Mouse (Mus musculus) liver, adult 2 months (tissue): Measurements from ENCODE around the gene Acadvl. TPM values are rescaled to one million over a fixed set of nuclear protein-coding genes. Genes with fewer than 3 reads are reported as not detected.

ENCODE experiments used
- DNase-seq: peaks from one replicate; pipeline ENCODE4 v3.0.0-alpha.2; 2011; ENCODE audit warnings: low read depth, low spot score; ENCODE audit errors: extremely low read depth
- H3K27ac ChIP-seq: fragments of 200-500 bp; replicated peaks from 2 replicates; pipeline ENCODE4 v1.5.1; 2012; ENCODE audit warnings: low read depth, mild to moderate bottlenecking, control low read depth, inconsistent platforms, low read length; ENCODE audit not compliant: insufficient read depth
- H3K27me3 ChIP-seq: fragments of 200-500 bp; 2 replicates; pipeline ENCODE4 v1.6.1; 2012; ENCODE audit warnings: mild to moderate bottlenecking, moderate library complexity, low read length, inconsistent platforms; ENCODE audit not compliant: control insufficient read depth, insufficient read depth
- H3K36me3 ChIP-seq: fragments of 200-500 bp; 2 replicates; pipeline ENCODE4 v1.6.1; 2012; ENCODE audit warnings: low read length, inconsistent platforms; ENCODE audit not compliant: control insufficient read depth, insufficient read depth
- H3K4me1 ChIP-seq: fragments of 200-500 bp; 2 replicates; pipeline ENCODE4 v1.6.1; 2011; ENCODE audit warnings: low read length; ENCODE audit not compliant: control insufficient read depth, insufficient read depth
- H3K4me3 ChIP-seq: fragments of 200-500 bp; 2 replicates; pipeline ENCODE4 v1.5.1; 2011; ENCODE audit warnings: low read depth, mild to moderate bottlenecking, control low read depth, low read length, moderate library complexity; ENCODE audit not compliant: insufficient read depth
- H3K79me2 ChIP-seq: fragments of 200-500 bp; 2 replicates; pipeline ENCODE4 v1.6.1; 2012; ENCODE audit warnings: inconsistent platforms, mild to moderate bottlenecking, low read length, moderate library complexity; ENCODE audit not compliant: control insufficient read depth, insufficient read depth
- H3K9ac ChIP-seq: fragments of 200-500 bp; 2 replicates; pipeline ENCODE4 v1.6.1; 2012; ENCODE audit warnings: low read depth, mild to moderate bottlenecking, control low read depth, inconsistent platforms, low read length
- CTCF ChIP-seq: fragments of 200-500 bp; IDR thresholded peaks from 2 replicates; pipeline ENCODE4 v1.5.1; 2011; ENCODE audit warnings: low read depth, low read length, control low read depth
- POLR2A ChIP-seq: fragments of 200-500 bp; IDR thresholded peaks from 2 replicates; pipeline ENCODE4 v1.6.1; 2011; ENCODE audit warnings: low read length, control low read depth; ENCODE audit not compliant: insufficient read depth; ENCODE audit errors: extremely low read depth
- WGBS: fragments of 180-500 bp; shearing (Covaris S2); methylation state at CpG from one replicate; pipeline ENCODE4 v1.1.7; 2018; 5-methylcytosine and 5-hydroxymethylcytosine counted together
- polyA plus RNA-seq: library from polyadenylated mRNA; depleted of rRNA; stranded (reverse); fragments of >200 nt; gene quantifications from 2 replicates; pipeline ENCODE4 v1.2.3, GENCODE M21; 2012; rRNA removed
- total RNA-seq: library from RNA; depleted of rRNA; stranded (reverse); fragments of >200 nt; gene quantifications from 2 replicates; pipeline ENCODE4 v1.2.3, GENCODE M21; 2014; rRNA removed

The Acadvl gene
- total RNA-seq (314 and 344 TPM in 2 replicates), polyA plus RNA-seq (302 and 314 TPM in 2 replicates)

DNA sequence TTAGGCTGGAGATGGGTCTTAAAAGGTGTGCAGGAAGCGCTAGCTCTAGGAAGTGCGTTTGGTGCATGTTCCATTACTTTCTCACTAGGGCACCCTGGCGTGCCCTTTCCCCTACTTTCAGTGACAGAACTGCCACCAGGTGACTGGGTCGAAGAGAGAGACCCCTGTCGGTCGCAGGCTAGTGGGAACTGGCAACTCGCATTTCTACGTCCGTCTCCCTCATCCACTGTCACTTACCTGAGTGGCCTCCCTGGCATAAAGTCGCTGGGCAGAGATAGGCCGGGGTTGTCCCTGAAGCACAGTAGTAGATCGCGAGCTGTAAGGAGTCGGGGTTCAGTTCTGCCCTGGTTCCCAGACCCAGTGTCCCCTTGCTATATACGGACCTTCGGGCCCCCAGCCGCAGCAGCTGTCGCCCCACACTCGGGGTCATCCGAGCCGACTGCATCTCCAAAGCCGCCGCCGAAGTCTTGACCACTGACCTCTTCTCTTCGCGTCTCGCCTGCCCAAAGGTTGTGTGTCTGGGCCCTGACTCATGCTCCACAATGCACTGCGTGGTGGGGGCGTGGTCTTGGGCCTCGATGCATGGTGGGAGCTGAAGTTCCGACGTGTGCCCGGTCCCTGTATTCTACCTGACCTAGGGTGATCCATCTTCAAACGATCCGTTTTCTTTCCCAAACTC is at the start of gene Acadvl:
Gene Acadvl, minus strand, starts transcription at position 532 of the 679 bp plus-strand sequence.
- peak; percentile 85 for DNase-seq
- H3K9ac ChIP-seq, result peak within 1 kb of the TSS; percentile 80
- WGBS, result under 1% methylated on average over 35 of the region's 35 CpGs
- H3K27ac ChIP-seq, result peak within 1 kb of the TSS; percentile 89
- H3K4me3 ChIP-seq, result peak within 1 kb of the TSS; percentile 79
- H3K79me2 ChIP-seq, result peaks cover 16% of the 10 kb centered on the region; the same call in 1 of the 2 replicates
- no peaks in the 10 kb centered on the region for H3K27me3 ChIP-seq
- peaks cover 36% of the 10 kb centered on the region for H3K36me3 ChIP-seq
- peaks cover 8% of the 10 kb centered on the region for H3K4me1 ChIP-seq
- TF ChIP-seq POLR2A, result peak; percentile 83
- peak; percentile 45 for TF ChIP-seq CTCF

DNA sequence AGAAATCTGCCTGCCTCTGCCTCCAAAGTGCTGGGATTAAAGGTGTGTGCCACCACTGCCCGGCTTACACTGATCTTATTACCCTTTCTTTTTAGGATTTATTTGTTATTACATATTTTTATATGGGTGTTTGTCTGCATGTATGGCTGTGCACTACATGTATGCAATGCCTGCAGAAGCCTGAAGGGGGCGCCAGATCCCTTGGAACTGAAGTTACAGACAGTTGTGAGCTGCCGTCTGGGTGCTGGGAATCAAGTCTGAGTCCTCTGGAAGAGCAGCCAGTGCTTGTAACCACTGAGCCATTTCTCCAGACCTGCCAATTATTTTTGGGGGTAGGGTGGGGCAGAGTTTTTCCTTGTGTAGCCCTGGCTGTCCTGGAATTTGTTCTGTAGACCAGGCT is 47.8 kb upstream of the Acadvl start:
- H3K27me3 ChIP-seq, result no peaks in the 10 kb centered on the region
- H3K36me3 ChIP-seq, result peaks cover under 1% of the 10 kb centered on the region; the same call in 1 of the 2 replicates
- H3K4me3 ChIP-seq, result no peak overlapping the region
- TF ChIP-seq POLR2A (no peak), CTCF (no peak)
- 76% methylated on average over 3 of the region's 3 CpGs for WGBS
- no peak overlapping the region for H3K9ac ChIP-seq
- no peak for DNase-seq
- H3K79me2 ChIP-seq, result no peaks in the 10 kb centered on the region
- H3K4me1 ChIP-seq, result no peaks in the 10 kb centered on the region
- H3K27ac ChIP-seq, result no peak overlapping the region

DNA sequence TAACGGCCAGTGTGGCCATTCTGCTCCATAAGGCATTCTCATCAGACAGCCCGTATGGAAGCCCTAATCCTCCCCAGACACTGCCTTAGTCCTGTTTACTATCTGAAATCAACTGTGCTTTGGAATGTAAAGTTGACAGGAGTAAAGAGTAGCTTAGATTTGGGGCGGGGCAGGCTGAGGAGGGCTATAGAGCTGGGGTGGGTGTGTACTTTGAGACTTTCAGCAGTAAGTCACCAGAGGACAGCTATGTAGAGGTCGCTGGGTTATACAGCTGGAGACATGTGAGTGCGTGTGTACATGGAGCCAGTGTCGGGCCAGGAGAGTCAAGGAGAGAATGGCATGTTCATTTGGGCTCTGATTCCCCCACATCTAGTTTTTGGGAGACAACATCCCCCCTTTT is 44.7 kb upstream of the Acadvl start:
- Histone ChIP-seq H3K27ac (no peak overlapping the region), H3K4me3 (no peak overlapping the region), H3K27me3 (no peaks in the 10 kb centered on the region), H3K79me2 (peaks cover 3% of the 10 kb centered on the region; the same call in 1 of the 2 replicates), H3K36me3 (peaks cover 14% of the 10 kb centered on the region), H3K9ac (no peak overlapping the region), H3K4me1 (peaks cover 11% of the 10 kb centered on the region)
- TF ChIP-seq POLR2A (no peak), CTCF (no peak)
- no peak for DNase-seq
- 59% methylated on average over 6 of the region's 6 CpGs for WGBS

- peaks cover 5% of the 10 kb centered on the region; the same call in 1 of the 2 replicates for H3K79me2 ChIP-seq
- DNase-seq, result peak; percentile 62
- WGBS, result 49% methylated on average over 9 of the region's 9 CpGs
- peaks cover 14% of the 10 kb centered on the region for H3K36me3 ChIP-seq
- H3K4me3 ChIP-seq, result no peak overlapping the region
- H3K9ac ChIP-seq, result no peak overlapping the region
- no peaks in the 10 kb centered on the region for H3K27me3 ChIP-seq
- no peak for TF ChIP-seq CTCF
- no peak for TF ChIP-seq POLR2A
- H3K4me1 ChIP-seq, result peaks cover 20% of the 10 kb centered on the region
- H3K27ac ChIP-seq, result no peak overlapping the region
Measured at GRCm38 (mm10) chr11:70057805-70058204, 42.6 kb upstream of the Acadvl start.

GRCm38 (mm10) chr11:70055618-70056214 is 40.5 kb upstream of the Acadvl start:
- TF ChIP-seq CTCF (peak; percentile 92), POLR2A (no peak)
- H3K79me2 ChIP-seq, result peaks cover 5% of the 10 kb centered on the region; the same call in 1 of the 2 replicates
- peaks cover 23% of the 10 kb centered on the region for H3K4me1 ChIP-seq
- H3K4me3 ChIP-seq, result peak overlapping the region; percentile 76
- H3K27me3 ChIP-seq, result no peaks in the 10 kb centered on the region
- 10% methylated on average over 18 of the region's 18 CpGs for WGBS
- H3K27ac ChIP-seq, result peak overlapping the region; percentile 94
- DNase-seq, result peak; percentile 60
- peaks cover 14% of the 10 kb centered on the region for H3K36me3 ChIP-seq
- H3K9ac ChIP-seq, result peak overlapping the region; percentile 88
